Comparison of ENCODE assay signal across 8 mouse cellular contexts in the genomic region with DNA sequence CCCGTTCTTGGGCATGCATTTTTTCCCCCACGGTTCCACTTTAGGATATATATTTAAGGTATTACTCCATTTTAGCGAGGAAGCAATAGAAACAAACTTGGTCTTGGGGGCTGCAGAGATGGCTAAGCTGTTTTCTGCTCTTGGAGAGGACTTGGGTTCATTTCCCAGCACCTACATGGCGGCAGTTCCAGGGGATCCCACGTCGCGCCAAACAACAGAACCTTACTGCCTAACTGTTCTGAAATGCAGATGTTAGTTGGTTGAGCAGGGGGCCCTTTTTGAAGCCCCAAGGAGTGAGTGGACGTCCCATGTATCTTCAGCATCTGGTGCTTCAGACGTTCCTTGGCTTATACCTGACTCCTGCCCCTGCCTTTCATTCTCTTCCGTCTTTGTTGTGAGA. TPM values are rescaled to one million over a fixed set of nuclear protein-coding genes. Genes with fewer than 3 reads are reported as not detected.
DNase-seq lines count a peak whose midpoint lies in the region; ATAC-seq and TF ChIP-seq lines count a peak whose summit lies in the region.

No protein-coding gene starts in this region.

- in situ Hi-C loops in ES-E14 (cut with MboI; ENCODE audit: low sequenced_read_pairs in 2 of 2, unreplicated experiment in 2 of 2), result no loop called here

- H3K9me3 ChIP-seq in ES-E14 (ENCODE audit: control insufficient read depth, insufficient read depth, low read depth, low read length), result no peaks in the 10 kb centered on the region
- no peaks in the 10 kb centered on the region for H3K9me3 ChIP-seq in heart, embryonic 14.5 days (ENCODE audit: control insufficient read depth, low read length)
- no peaks in the 10 kb centered on the region for H3K9me3 ChIP-seq in limb, embryonic 10.5 days (replicated peaks)
- H3K9me3 ChIP-seq in neural tube, embryonic 11.5 days (ENCODE audit: control insufficient read depth, low read length), result no peaks in the 10 kb centered on the region

- H3K4me3 ChIP-seq in ES-E14 (ENCODE audit: insufficient read depth in 1 of 2, low read depth in 1 of 2, low read length in 2 of 2, poor library complexity in 1 of 2, severe bottlenecking in 1 of 2), result peak overlapping the region; percentile 81
- H3K4me3 ChIP-seq in heart, embryonic 14.5 days (ENCODE audit: control insufficient read depth in 1 of 2, insufficient read depth in 1 of 2, low read depth in 1 of 2, low read length in 2 of 2), result peak overlapping the region; percentile 74 to 94
- peak overlapping the region; percentile 89 for H3K4me3 ChIP-seq in limb, embryonic 10.5 days
- peak overlapping the region; percentile 76 for H3K4me3 ChIP-seq in neural tube, embryonic 11.5 days (ENCODE audit: low read depth, low read length)

- no peak overlapping the region; the same call in 1 of the 2 replicates for H3K27ac ChIP-seq in ES-E14 (ENCODE audit: insufficient read depth, low read depth, low read length, poor library complexity, severe bottlenecking)
- H3K27ac ChIP-seq in heart, embryonic 14.5 days (replicated peaks in 1 of 2; ENCODE audit: control insufficient read depth in 1 of 2, insufficient read depth in 1 of 2, low read depth in 2 of 2, low read length in 2 of 2), result peak overlapping the region; percentile 92 to 98
- peak overlapping the region; percentile 92 for H3K27ac ChIP-seq in limb, embryonic 10.5 days
- peak overlapping the region; percentile 72 for H3K27ac ChIP-seq in neural tube, embryonic 11.5 days (ENCODE audit: low read depth, low read length)

- WGBS in heart, embryonic 14.5 days, result under 1% methylated on average over 10 of the region's 10 CpGs
- WGBS in limb, embryonic 10.5 days, result 2% methylated on average over 10 of the region's 10 CpGs
- 3% methylated on average over 10 of the region's 10 CpGs for WGBS in neural tube, embryonic 11.5 days

- peak overlapping the region; percentile 82 for H3K4me2 ChIP-seq in heart, embryonic 14.5 days (ENCODE audit: low read length)
- H3K4me2 ChIP-seq in neural tube, embryonic 11.5 days (ENCODE audit: low read depth), result peak overlapping the region; percentile 65

- peaks cover 7% of the 10 kb centered on the region for H3K36me3 ChIP-seq in ES-E14 (ENCODE audit: control insufficient read depth, insufficient read depth, low read length, poor library complexity, severe bottlenecking)
- H3K36me3 ChIP-seq in heart, embryonic 14.5 days (ENCODE audit: control insufficient read depth, insufficient read depth, low read length), result peaks cover 7% of the 10 kb centered on the region
- peaks cover 12% of the 10 kb centered on the region for H3K36me3 ChIP-seq in limb, embryonic 10.5 days
- H3K36me3 ChIP-seq in neural tube, embryonic 11.5 days (ENCODE audit: control insufficient read depth, insufficient read depth, low read length), result no peaks in the 10 kb centered on the region

- no peaks in the 10 kb centered on the region for H3K27me3 ChIP-seq in heart, embryonic 14.5 days (ENCODE audit: control insufficient read depth, insufficient read depth, low read length)
- H3K27me3 ChIP-seq in limb, embryonic 10.5 days (ENCODE audit: low read depth, poor library complexity, severe bottlenecking), result no peaks in the 10 kb centered on the region
- no peaks in the 10 kb centered on the region for H3K27me3 ChIP-seq in neural tube, embryonic 11.5 days (ENCODE audit: control insufficient read depth, insufficient read depth, low read length)

- DNase-seq in kidney, adult 11 months, result peak; percentile 15
- no peak for DNase-seq in kidney, adult 9 months
- no peak for DNase-seq in ES-E14 (ENCODE audit: low read depth, low spot score)
- peak; percentile 54 for DNase-seq in cerebellum, adult 9-11 months
- DNase-seq in limb, embryonic 10.5 days (ENCODE audit: low spot score), result peak; percentile 37
- DNase-seq in neural tube, embryonic 11.5 days (ENCODE audit: low spot score), result peak; percentile 23
- no peak for DNase-seq in right cerebral cortex, postnatal 4 days

- H3K9ac ChIP-seq in ES-E14 (ENCODE audit: insufficient read depth, low read depth, low read length, poor library complexity, severe bottlenecking), result peak overlapping the region; percentile 92
- H3K9ac ChIP-seq in heart, embryonic 14.5 days (ENCODE audit: low read length), result peak overlapping the region; percentile 90
- peak overlapping the region; percentile 80 for H3K9ac ChIP-seq in neural tube, embryonic 11.5 days (ENCODE audit: low read length)

- no peaks in the 10 kb centered on the region; a peak in 1 of 4 replicates for H3K4me1 ChIP-seq in ES-E14 (ENCODE audit: control insufficient read depth in 2 of 2, insufficient read depth in 2 of 2, low read length in 2 of 2, poor library complexity in 1 of 2)
- H3K4me1 ChIP-seq in heart, embryonic 14.5 days (ENCODE audit: control insufficient read depth in 2 of 2, insufficient read depth in 2 of 2, low read length in 2 of 2), result peaks cover 2 to 19% of the 10 kb centered on the region in 2 experiments; a peak in 3 of 4 replicates
- peaks cover 29% of the 10 kb centered on the region for H3K4me1 ChIP-seq in limb, embryonic 10.5 days
- peaks cover 5% of the 10 kb centered on the region; the same call in 1 of the 2 replicates for H3K4me1 ChIP-seq in neural tube, embryonic 11.5 days (ENCODE audit: control insufficient read depth, insufficient read depth, low read length)

- no peak for ATAC-seq in heart, embryonic 14.5 days (ENCODE audit: insufficient number of reproducible peaks, insufficient read depth, low FRiP score, low read depth)
- no peak for ATAC-seq in neural tube, embryonic 11.5 days (ENCODE audit: insufficient read depth, low FRiP score, low TSS enrichment)

TF ChIP-seq in ES-E14, 5 proteins besides CTCF, POLR2A, EP300 and RAD21:
- TF ChIP-seq ZC3H11A (IDR thresholded peaks at IDR 0.05; ENCODE audit: borderline replicate concordance, low read depth, low read length) (no peak), HCFC1 (IDR thresholded peaks at IDR 0.05; ENCODE audit: borderline replicate concordance, insufficient read depth, low read length) (no peak), ZNF384 (IDR thresholded peaks at IDR 0.05; ENCODE audit: low read depth, low read length) (no peak), CHD2 (IDR thresholded peaks at IDR 0.05; ENCODE audit: low read depth, low read length) (no peak), MAFK (IDR thresholded peaks at IDR 0.05; ENCODE audit: insufficient read depth, low read depth, low read length) (no peak)
TF ChIP-seq in ES-E14: peak in this region for 0.

RNA-seq across cellular contexts. Expression of gene Pum3, which starts 0.8 kb away (rescaled TPM):
- 102 and 120 TPM in 2 replicates for total RNA-seq in ES-E14 (2012; rRNA removed)
- 41.5 and 42.7 TPM in 2 replicates for polyA plus RNA-seq in heart, embryonic 14.5 days (2014; fragmentation: Nextera tagmentation; extraction: Ambion mirVana)
- 92.5 and 95.3 TPM in 2 replicates for polyA plus RNA-seq in limb, embryonic 10.5 days (2016; fragmentation: Nextera tagmentation; extraction: Ambion mirVana)
- 78.0 and 89.0 TPM in 2 replicates for polyA plus RNA-seq in neural tube, embryonic 11.5 days (2014; fragmentation: Nextera tagmentation; extraction: Ambion mirVana)

Comparison
In these comparisons a context has a peak if more than half of its experiments do, and no peak if none do; other contexts are left out.
1. DNase-seq: peak in kidney, adult 11 months (single experiment), cerebellum, adult 9-11 months (single experiment), limb, embryonic 10.5 days (single experiment) and neural tube, embryonic 11.5 days (single experiment); none in kidney, adult 9 months (single experiment), ES-E14 (single experiment) and right cerebral cortex, postnatal 4 days (single experiment).
2. Peak in every context shown above with its lines, with median percentiles within 50 percentile points of each other: H3K4me3 ChIP-seq and H3K9ac ChIP-seq.